Mouse (Mus musculus): Measurements from ENCODE around the gene Rdh7. TPM values are rescaled to one million over a fixed set of nuclear protein-coding genes. Genes with fewer than 3 reads are reported as not detected.
"Not testable (repeated sequence)": the region's sequence is repeated elsewhere in the genome, so short reads cannot be mapped to it uniquely, and the experiment has no call there.

Rdh7 gene
- total RNA-seq, 2 experiments from 2014 or later, result not detected

GRCm38 (mm10) chr10:127896705-127897104 lies 8.1 kb upstream of the Rdh7 start:
- intact Hi-C loops (cut with DNase I), result no loop called here

GRCm38 (mm10) chr10:127893163-127894022 lies 4.8 kb upstream of the Rdh7 start:
- intact Hi-C loops (cut with DNase I); DNase-seq: not testable (repeated sequence)

More at GRCm38 (mm10) chr10:127896705-127897104, 8.1 kb upstream of the Rdh7 start:
- no peak for DNase-seq

- no peak for DNase-seq
- intact Hi-C loops (cut with DNase I), result no loop called here
Observed at GRCm38 (mm10) chr10:127891481-127891880, 2.9 kb upstream of the Rdh7 start.

- intact Hi-C loops (cut with DNase I), result no loop called here
- DNase-seq, result no peak
Observed at GRCm38 (mm10) chr10:127886971-127887370, 1.6 kb downstream of the Rdh7 start.

- intact Hi-C loops (cut with DNase I), result no loop called here
- no peak for DNase-seq
Observed at GRCm38 (mm10) chr10:127886551-127886950, 2.1 kb downstream of the Rdh7 start.

GRCm38 (mm10) chr10:127881041-127881440 lies 7.6 kb downstream of the Rdh7 start:
- DNase-seq, result no peak
- intact Hi-C loops (cut with DNase I), result no loop called here

- no peak for DNase-seq
- intact Hi-C loops (cut with DNase I), result no loop called here
Observed at GRCm38 (mm10) chr10:127879155-127879688, 9.4 kb downstream of the Rdh7 start.

GRCm38 (mm10) chr10:127878262-127879057 lies 10.2 kb downstream of the Rdh7 start:
- no peak for DNase-seq
- intact Hi-C loops (cut with DNase I), result no loop called here

- intact Hi-C loops (cut with DNase I), result no loop called here
- DNase-seq, result no peak
Observed at GRCm38 (mm10) chr10:127877681-127878080, 10.9 kb downstream of the Rdh7 start.

- no peak for DNase-seq
- intact Hi-C loops (cut with DNase I), result no loop called here
Observed at GRCm38 (mm10) chr10:127872484-127872883, 16.1 kb downstream of the Rdh7 start.

GRCm38 (mm10) chr10:127866232-127866631 lies 22.4 kb downstream of the Rdh7 start, which contains the start of gene Rdh16f2:
Gene Rdh16f2 (plus strand): TSS chr10:127866474.
- no peak for DNase-seq
- intact Hi-C loops (cut with DNase I), result no loop called here

GRCm38 (mm10) chr10:127864931-127865330 lies 23.7 kb downstream of the Rdh7 start:
- intact Hi-C loops (cut with DNase I), result no loop called here
- DNase-seq, result no peak

GRCm38 (mm10) chr10:127856376-127856775 lies 32.2 kb downstream of the Rdh7 start:
- intact Hi-C loops (cut with DNase I), result no loop called here
- no peak for DNase-seq

- intact Hi-C loops (cut with DNase I), result no loop called here
- DNase-seq, result no peak
Observed at GRCm38 (mm10) chr10:127849628-127850027, 39.0 kb downstream of the Rdh7 start, which contains the start of gene Rdh19. Gene Rdh19 (plus strand): TSS chr10:127849928.

GRCm38 (mm10) chr10:127848089-127848488 lies 40.5 kb downstream of the Rdh7 start:
- no peak for DNase-seq
- intact Hi-C loops (cut with DNase I), result no loop called here

GRCm38 (mm10) chr10:127845945-127846344 lies 42.7 kb downstream of the Rdh7 start:
- intact Hi-C loops (cut with DNase I); DNase-seq: not testable (repeated sequence)

GRCm38 (mm10) chr10:127840776-127841175 lies 47.8 kb downstream of the Rdh7 start:
- intact Hi-C loops (cut with DNase I), result no loop called here
- no peak for DNase-seq

GRCm38 (mm10) chr10:127838539-127838938 lies 50.1 kb downstream of the Rdh7 start:
- DNase-seq, result no peak
- intact Hi-C loops (cut with DNase I), result no loop called here

GRCm38 (mm10) chr10:127837793-127838192 lies 50.8 kb downstream of the Rdh7 start:
- DNase-seq; intact Hi-C loops (cut with DNase I): not testable (repeated sequence)

GRCm38 (mm10) chr10:127835292-127835691 lies 53.3 kb downstream of the Rdh7 start:
- intact Hi-C loops (cut with DNase I), result no loop called here
- DNase-seq, result no peak

GRCm38 (mm10) chr10:127834186-127834585 lies 54.4 kb downstream of the Rdh7 start:
- DNase-seq; intact Hi-C loops (cut with DNase I): not testable (repeated sequence)
